Mouse (Mus musculus): ENCODE results near the gene Rab40c. TPM values are rescaled to one million over a fixed set of nuclear protein-coding genes. Genes with fewer than 3 reads are reported as not detected.
A peak's percentile ranks its signal among the peaks of the same experiment; 100 is the strongest.

The Rab40c gene
- polyA plus RNA-seq, 1 experiment from 2014 or later = 47.1 TPM

DNA sequence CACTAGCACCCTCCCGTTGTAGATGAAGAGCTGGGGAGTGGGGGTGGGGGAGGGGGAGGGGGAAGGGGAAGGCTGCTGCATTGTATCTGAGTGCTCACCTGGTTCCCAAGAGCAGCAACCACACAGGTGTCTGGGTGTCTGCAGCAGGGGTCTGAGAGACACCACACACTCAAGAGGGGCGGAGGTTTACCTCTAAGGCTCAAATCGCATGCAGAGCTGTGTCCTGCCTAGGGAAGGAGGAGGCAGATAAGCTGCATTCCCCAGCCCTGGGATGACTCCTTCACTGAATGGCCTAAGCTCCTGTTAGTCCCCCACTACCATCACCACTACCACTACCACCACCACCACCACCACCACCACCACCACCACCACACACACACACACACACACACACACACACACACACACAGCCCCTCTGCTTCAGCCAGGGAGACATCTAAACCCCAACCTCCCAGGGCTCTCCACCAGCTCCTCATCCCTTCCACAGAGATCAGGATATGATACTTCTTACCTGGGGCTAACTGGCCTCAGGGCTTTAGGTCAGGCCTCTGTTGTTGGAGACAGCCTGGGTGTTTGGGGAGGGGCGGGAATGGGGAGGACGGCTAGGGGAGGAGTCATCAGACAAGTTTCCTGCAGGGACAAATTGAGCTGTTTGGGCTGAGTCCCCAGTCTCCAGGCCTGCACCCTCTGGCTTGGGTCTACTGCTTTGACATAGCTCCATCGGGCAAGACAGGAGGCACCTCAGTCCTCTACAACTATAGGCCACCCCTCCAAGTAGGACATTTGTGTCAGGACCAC is 25.0 kb upstream of the Rab40c start, which contains the start of the genes Pigq and Nhlrc4:
Gene Pigq, minus strand, starts transcription at position 571 of the 798 bp plus-strand sequence.
Gene Nhlrc4, minus strand, starts transcription at position 596 of the 798 bp plus-strand sequence.
- peaks cover 17% of the 10 kb centered on the region for H3K4me1 ChIP-seq (replicated peaks)
- no peak within 1 kb of the TSS for H3K9ac ChIP-seq (replicated peaks)
- H3K27me3 ChIP-seq = peaks cover under 1% of the 10 kb centered on the region; the same call in 1 of the 2 replicates
- H3K27ac ChIP-seq = no peak within 1 kb of the TSS
- H3K36me3 ChIP-seq = no peaks in the 10 kb centered on the region
- no peak for ATAC-seq
- WGBS = 54% methylated on average over 6 of the region's 6 CpGs
- no peaks in the 10 kb centered on the region for H3K9me3 ChIP-seq
- H3K4me3 ChIP-seq (replicated peaks) = no peak within 1 kb of the TSS
- H3K4me2 ChIP-seq (replicated peaks) = no peak within 1 kb of the TSS

DNA sequence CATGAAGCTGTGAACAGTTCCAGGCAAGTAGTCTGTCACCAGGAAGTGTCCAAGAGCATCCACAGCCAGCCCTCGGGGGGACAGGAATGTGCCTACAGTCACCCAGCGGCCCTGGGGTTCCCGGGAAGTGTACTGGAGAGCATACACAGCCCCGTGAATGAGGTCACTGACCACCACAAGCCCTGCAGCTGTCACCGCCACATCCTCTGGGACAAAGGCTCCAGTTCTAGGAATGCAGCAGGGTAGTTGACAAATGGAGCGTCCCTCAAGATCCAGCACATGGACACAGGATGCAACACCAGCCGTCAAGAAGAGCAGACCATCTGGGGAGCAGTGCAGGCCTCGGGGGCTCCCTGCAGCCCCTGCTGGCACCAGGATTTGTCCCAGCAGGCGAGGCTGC is 24.2 kb upstream of the Rab40c start:
- H3K9me3 ChIP-seq = no peaks in the 10 kb centered on the region
- no peak overlapping the region for H3K4me2 ChIP-seq (replicated peaks)
- no peak overlapping the region for H3K27ac ChIP-seq
- ATAC-seq = no peak
- no peak overlapping the region for H3K4me3 ChIP-seq (replicated peaks)
- 76% methylated on average over 9 of the region's 9 CpGs for WGBS
- 0 out of 2 replicates have a peak, but pooled peaks cover 2% of the 10 kb centered on the region for H3K36me3 ChIP-seq
- no peaks in the 10 kb centered on the region for H3K27me3 ChIP-seq
- no peak overlapping the region for H3K9ac ChIP-seq (replicated peaks)
- H3K4me1 ChIP-seq (replicated peaks) = peaks cover 17% of the 10 kb centered on the region

DNA sequence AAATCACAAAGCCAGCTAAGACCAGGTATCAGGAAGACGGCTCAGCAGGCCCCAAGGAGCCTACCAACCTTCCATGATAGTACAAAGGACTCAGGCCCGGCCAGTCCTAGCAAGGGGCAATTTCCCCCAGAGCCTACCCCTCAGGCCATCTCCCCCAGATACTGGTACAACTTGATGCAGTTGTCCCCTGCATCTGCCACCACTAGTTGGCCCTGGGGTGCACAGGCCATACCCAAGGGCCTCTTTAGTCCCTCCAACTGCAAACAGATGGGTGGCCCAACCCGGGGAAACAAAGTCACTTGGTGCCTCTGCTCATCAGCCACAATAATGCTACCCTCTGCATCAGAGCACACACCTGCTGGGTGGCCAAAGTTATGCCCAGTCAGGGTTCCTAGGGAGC is 23.7 kb upstream of the Rab40c start:
- 89% methylated on average over 3 of the region's 3 CpGs for WGBS
- Histone ChIP-seq H3K36me3 (0 out of 2 replicates have a peak, but pooled peaks cover 2% of the 10 kb centered on the region), H3K27ac (no peak overlapping the region), H3K4me1 (replicated peaks) (peaks cover 17% of the 10 kb centered on the region), H3K4me3 (replicated peaks) (no peak overlapping the region), H3K9me3 (no peaks in the 10 kb centered on the region), H3K9ac (replicated peaks) (no peak overlapping the region), H3K27me3 (no peaks in the 10 kb centered on the region), H3K4me2 (replicated peaks) (no peak overlapping the region)
- ATAC-seq = no peak

DNA sequence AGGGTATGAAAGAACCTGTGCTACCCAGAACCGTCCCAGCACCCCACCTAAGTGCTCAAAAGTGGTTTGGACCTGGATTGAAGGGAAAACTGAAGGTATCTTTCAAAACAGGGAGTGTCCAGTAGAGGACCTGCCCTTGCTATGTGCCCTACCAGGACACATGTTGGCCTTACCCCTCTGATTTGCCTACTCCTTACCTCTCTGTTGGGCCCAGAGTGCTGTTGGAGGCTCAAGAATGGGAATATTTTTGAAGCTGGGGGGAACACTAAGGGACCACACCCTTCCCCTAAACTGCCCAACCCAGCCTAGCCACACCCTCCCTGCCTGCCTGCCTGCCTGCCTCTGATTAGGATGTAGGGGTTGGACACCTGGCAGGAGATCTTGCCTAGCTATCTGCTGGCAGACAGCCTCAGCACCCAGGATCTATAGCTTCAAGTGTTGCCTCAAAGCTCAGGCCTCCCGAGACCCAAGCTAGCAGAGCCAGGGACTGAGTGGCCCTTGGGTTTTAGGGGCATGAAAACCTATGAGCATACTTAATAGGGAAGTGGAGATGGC is 23.1 kb upstream of the Rab40c start:
- Histone ChIP-seq H3K4me3 (replicated peaks) (no peak overlapping the region), H3K27me3 (no peaks in the 10 kb centered on the region), H3K9ac (replicated peaks) (no peak overlapping the region), H3K4me1 (replicated peaks) (peaks cover 17% of the 10 kb centered on the region), H3K4me2 (replicated peaks) (no peak overlapping the region), H3K36me3 (peaks cover 4% of the 10 kb centered on the region; the same call in 1 of the 2 replicates), H3K27ac (no peak overlapping the region), H3K9me3 (no peaks in the 10 kb centered on the region)
- ATAC-seq = no peak; the same call in 1 of the 2 replicates
- WGBS = 89% methylated on average over 2 of the region's 2 CpGs

DNA sequence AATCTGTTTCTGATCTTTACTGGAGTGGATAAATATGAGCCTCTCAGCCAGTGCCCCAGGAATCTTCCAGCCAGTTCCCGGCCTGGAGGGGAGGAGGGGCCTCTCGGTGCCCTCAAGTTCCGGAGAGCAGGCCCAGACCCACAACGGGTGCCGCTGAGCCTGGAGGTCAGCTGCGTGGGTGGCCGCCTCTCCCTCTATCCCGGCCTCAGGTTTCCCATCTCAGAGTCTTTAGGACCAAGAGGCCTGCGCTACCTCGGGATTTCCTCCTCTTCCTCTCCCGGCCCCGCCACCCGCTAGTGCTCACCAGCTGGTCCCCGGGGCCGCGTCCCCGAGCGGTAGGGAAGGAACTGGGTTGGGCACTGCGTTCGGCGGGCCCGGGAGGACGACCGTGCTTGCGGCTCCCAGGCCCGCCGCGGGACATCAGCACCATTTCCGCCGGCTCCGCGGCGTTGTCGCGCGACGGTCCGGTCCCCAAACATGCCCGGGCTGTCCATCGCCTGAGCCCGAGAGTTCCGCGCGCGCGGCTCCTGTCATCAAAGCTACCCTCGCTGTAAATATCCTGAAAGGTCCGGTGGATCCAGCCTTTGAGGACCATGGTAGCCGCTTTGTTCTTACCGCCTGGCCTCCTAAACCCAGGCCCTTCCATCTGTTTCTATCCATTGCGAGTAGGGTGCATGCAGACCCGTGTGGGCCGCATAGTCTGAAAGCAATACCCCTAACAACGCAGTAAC is 22.1 kb upstream of the Rab40c start:
- H3K9ac ChIP-seq (replicated peaks) = peak overlapping the region; percentile 95
- no peaks in the 10 kb centered on the region for H3K9me3 ChIP-seq
- peaks cover 17% of the 10 kb centered on the region for H3K4me1 ChIP-seq (replicated peaks)
- H3K4me2 ChIP-seq (replicated peaks) = peak overlapping the region; percentile 78
- peaks cover 14% of the 10 kb centered on the region for H3K36me3 ChIP-seq
- no peaks in the 10 kb centered on the region for H3K27me3 ChIP-seq
- H3K27ac ChIP-seq = peak overlapping the region; percentile 84
- WGBS = 2% methylated on average over 51 of the region's 54 CpGs
- peak overlapping the region; percentile 80 for H3K4me3 ChIP-seq (replicated peaks)
- peak; percentile 70 for ATAC-seq

DNA sequence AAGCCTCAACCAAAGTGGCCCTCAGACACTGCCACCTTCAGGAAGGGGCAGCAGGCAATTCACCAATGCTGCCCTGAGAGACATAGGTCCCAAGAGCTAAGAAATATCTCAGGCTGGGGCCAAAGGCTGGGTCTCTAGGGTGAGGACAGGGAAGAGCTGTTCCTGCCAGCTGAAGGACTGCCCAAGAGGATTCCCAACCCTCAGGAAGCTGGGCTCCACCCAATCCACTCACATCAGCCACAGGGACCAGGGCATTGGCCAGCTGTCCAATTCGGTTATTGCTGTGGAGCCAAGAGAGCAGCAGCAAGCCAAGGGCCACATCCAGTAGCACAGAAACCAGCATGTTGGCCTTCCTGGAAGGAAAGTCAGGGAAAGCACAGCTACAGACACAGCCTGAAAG is 15.0 kb upstream of the Rab40c start:
- no peaks in the 10 kb centered on the region for H3K4me1 ChIP-seq (replicated peaks)
- H3K9ac ChIP-seq (replicated peaks) = 0 out of 2 replicates have a peak overlapping the region, but pooled peaks have one; percentile 10
- no peaks in the 10 kb centered on the region for H3K27me3 ChIP-seq
- H3K9me3 ChIP-seq = no peaks in the 10 kb centered on the region
- ATAC-seq = no peak
- no peak overlapping the region for H3K4me3 ChIP-seq (replicated peaks)
- no peak overlapping the region for H3K4me2 ChIP-seq (replicated peaks)
- 96% methylated on average over 1 of the region's 1 CpGs for WGBS
- H3K36me3 ChIP-seq = peaks cover 79% of the 10 kb centered on the region
- H3K27ac ChIP-seq = no peak overlapping the region

DNA sequence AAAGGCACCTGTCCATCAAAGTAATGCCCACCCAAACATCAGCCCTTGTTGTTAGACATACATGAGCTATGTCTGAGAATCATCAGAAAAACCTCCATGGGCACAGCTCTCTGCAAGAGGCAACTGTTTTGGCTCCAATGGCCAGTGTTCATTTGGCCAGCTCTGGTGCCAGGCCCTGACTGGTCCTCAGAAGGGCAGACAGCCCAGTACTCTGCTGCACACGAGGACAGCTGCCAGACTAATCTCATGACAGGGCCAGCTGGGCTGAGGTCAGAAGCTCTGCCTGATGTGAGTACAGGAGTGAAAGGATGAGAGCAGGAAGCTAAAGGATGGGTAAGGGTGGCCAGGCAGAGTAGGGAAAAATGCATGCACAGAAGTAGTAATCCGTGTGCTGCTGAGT is 5.8 kb upstream of the Rab40c start:
- Histone ChIP-seq H3K4me2 (replicated peaks) (no peak overlapping the region), H3K36me3 (peaks cover 40% of the 10 kb centered on the region), H3K9me3 (no peaks in the 10 kb centered on the region), H3K27me3 (no peaks in the 10 kb centered on the region), H3K4me3 (replicated peaks) (no peak overlapping the region), H3K27ac (no peak overlapping the region), H3K4me1 (replicated peaks) (peaks cover 6% of the 10 kb centered on the region), H3K9ac (replicated peaks) (no peak overlapping the region)
- no peak for ATAC-seq
- 79% methylated on average over 2 of the region's 2 CpGs for WGBS

DNA sequence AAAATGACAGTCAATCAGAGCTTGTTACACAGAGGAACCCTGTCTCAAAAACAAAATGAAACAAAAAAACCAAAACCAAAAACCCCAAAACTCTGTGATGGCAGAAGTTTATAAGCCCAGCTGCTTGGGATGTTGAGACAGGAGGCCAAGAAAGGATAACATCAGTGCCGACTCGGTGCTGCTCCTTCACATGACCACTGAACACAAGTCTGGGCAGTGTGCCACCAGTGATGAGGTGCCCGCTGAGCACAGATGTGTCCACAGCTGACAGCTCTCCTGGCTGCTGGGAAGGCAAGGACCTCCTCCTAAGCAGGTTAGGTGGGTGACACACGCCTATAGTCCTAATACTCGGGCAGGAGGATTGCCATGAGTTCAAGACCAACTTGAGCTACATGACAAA is 2.6 kb upstream of the Rab40c start:
- H3K4me2 ChIP-seq (replicated peaks) = no peak overlapping the region
- peaks cover 25% of the 10 kb centered on the region for H3K4me1 ChIP-seq (replicated peaks)
- H3K27ac ChIP-seq = no peak overlapping the region
- H3K27me3 ChIP-seq = no peaks in the 10 kb centered on the region
- no peak overlapping the region for H3K4me3 ChIP-seq (replicated peaks)
- 85% methylated on average over 5 of the region's 5 CpGs for WGBS
- no peak for ATAC-seq
- no peak overlapping the region for H3K9ac ChIP-seq (replicated peaks)
- no peaks in the 10 kb centered on the region for H3K9me3 ChIP-seq
- peaks cover 14% of the 10 kb centered on the region for H3K36me3 ChIP-seq

DNA sequence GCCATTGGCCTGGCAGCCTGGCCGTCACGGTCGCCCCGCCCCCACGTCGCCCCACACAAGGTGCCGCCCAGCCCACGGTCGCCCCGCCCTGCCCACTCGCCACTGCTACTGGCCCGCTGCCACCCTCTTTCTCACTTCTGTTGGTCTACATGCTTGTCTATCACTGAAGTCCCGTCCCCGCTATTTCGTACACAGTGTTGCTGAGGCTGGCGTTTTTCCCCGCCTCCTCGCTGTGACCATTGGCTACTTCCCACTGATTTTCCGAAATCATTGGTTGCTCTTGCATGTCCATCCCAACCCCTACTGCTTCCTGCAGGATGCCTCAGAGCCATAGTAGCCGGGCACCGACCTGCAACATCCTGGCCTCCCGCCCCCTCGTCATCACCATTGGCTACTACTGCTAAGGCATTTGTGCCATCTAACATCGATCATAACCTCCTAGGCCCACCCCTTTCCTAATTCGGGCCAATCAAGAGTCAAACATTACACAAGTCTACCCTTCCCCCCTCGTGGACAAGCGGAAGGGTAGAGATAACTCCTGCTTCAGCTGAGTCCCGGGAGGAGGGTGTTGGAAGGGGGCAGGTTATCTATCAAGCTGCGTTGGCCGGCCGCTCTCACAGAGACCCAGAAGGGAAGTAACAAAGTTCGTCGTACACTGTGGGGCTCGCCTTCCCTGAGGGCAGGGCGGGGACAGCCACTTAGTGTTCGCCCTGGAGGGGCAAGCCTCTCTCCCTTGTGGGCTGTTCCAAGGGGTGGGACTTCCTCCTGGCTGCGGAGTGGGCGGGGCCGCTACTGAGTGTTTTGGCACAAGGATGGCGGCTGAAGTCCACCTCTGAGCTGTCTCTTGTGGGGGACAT is 487 bp upstream of the Rab40c start:
- Histone ChIP-seq H3K4me2 (replicated peaks) (peak overlapping the region; percentile 76), H3K9ac (replicated peaks) (peak overlapping the region; percentile 69), H3K9me3 (no peaks in the 10 kb centered on the region), H3K4me3 (replicated peaks) (peak overlapping the region; percentile 91), H3K4me1 (replicated peaks) (peaks cover 30% of the 10 kb centered on the region), H3K36me3 (no peaks in the 10 kb centered on the region), H3K27ac (peak overlapping the region; percentile 92), H3K27me3 (no peaks in the 10 kb centered on the region)
- under 1% methylated on average over 40 of the region's 40 CpGs for WGBS
- ATAC-seq = peak; percentile 99

DNA sequence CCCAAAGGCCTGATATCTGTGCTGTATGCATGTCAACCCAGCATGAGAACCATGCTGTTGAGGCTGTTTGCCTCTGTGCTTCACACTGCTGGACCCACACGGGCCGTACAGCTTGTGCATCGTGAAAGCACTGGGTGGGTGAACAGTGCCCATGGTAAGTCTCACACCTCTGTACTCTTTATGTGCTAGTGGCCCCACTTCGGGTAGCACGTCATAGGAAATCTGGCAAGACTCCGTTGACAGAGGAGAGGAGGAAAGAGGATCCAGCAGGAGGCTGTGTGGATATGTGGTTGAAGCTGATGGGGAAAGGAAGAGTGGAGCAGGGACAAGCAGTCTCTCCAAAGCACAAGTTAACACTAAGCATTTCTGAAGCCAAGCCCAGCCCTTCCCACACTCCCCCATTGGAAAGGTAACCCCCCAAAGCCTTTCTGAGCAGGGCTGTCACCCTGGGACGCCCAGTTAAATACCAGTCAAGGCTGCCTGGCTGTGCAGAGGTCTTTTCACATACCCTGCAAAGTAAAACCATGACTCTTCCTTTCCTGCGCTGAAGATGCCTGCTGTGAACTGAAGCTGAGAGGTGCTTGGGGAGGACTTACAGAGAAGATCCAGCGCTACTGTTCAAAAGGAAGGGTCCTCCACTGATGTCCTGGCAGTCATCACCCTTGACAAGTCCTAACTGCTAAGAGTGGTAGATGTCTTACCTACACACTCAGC is 1.3 kb downstream of the Rab40c start:
- no peak for ATAC-seq
- no peaks in the 10 kb centered on the region for H3K27me3 ChIP-seq
- H3K36me3 ChIP-seq = 0 out of 2 replicates have a peak, but pooled peaks cover 6% of the 10 kb centered on the region
- no peak overlapping the region for H3K27ac ChIP-seq
- H3K4me1 ChIP-seq (replicated peaks) = peaks cover 38% of the 10 kb centered on the region
- H3K9ac ChIP-seq (replicated peaks) = peak overlapping the region; percentile 89
- H3K4me3 ChIP-seq (replicated peaks) = peak overlapping the region; percentile 91
- no peaks in the 10 kb centered on the region for H3K9me3 ChIP-seq
- WGBS = 86% methylated on average over 9 of the region's 9 CpGs
- peak overlapping the region; percentile 79 for H3K4me2 ChIP-seq (replicated peaks)
